Mouse (Mus musculus): ENCODE results near the gene Tfpi2.

The Tfpi2 gene

GRCm38 (mm10) chr6:3988750-3989149 is at the start of gene Tfpi2:
Gene Tfpi2, minus strand, starts transcription at chr6:3988919.
- no peak for DNase-seq (ENCODE audit: low read depth, low spot score)

GRCm38 (mm10) chr6:4030956-4031355 is 42.2 kb upstream of the Tfpi2 start:
- DNase-seq (ENCODE audit: low read depth, low spot score), result no peak

DNA sequence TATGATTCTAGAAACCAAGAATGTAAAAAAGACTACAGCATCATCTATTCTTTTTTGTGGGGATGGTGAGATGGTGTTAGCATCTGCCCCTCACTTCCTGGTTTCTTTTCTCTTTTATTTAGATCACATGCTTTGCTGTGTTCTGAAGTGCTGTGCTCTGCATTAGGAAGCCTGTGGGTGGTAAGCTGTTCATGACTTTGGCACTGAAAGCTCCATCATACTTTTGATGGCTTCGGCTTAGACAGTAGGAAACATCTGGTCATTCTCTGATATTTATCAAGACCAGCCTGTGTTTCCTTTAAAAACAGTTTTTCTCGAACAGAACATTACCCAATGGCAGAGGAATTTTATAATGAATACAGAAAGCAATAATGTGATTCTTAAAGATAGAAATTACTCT is 37.6 kb upstream of the Tfpi2 start:
- no peak for DNase-seq (ENCODE audit: low read depth, low spot score)

DNA sequence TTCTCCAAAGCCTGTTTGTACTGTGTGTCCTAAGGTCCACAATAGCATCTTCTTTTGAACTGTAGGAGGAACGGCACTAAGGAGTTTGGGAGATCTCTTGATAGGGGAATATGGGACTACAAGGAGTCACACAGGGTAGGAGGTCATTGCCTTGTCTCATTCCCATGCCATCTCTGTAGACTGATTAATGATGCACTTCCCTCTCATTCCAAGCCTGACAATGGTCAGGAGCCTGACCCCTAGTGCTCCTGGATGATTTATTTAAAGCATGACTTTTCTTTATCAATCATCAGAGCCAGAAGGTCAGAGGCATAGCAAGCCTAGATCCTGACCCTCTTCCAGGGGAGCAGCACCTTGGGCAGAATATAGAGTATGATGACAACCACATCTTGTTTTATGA is 33.9 kb upstream of the Tfpi2 start:
- DNase-seq (ENCODE audit: low read depth, low spot score), result no peak

DNA sequence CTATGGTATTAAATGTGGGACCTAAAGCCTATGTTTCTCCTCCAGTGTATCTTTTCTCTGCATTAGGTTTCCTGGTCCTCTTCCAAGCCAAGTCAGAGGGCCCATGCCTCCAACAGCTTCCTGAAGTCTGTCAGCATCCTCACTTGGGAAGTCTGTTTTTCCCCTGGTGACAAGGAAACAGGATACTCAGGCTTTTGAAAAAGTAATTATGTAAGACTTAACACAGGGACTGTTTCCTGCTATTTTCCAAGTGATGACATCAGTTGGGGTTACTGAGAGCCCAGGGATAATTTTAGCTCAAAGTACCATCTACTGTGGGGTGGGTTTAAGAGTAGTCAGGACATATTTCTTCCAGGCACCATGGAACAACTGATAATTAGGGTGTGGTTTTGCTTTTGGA is 20.8 kb upstream of the Tfpi2 start:
- DNase-seq (ENCODE audit: low read depth, low spot score), result no peak

GRCm38 (mm10) chr6:4008501-4009040 is 19.9 kb upstream of the Tfpi2 start:
- no peak for DNase-seq (ENCODE audit: low read depth, low spot score)

DNA sequence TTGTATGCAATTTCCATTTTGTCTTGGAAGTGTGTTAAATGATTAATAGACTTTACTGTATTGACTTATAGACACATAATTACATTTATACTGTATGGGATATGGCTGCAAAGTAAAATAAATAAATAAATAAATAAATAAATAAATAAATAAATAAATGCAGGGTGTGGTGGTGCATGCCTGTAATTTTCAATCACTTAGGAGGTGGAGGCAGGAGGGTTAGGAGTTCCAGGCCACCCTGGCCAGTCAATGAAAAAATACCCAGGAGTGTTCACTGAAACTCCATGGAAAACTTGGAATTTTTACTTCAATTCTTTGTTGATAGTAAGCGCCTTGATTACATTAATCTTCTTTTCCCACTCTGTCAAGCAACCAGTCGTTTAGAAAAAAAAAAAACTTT is 16.1 kb upstream of the Tfpi2 start:
- no peak for DNase-seq (ENCODE audit: low read depth, low spot score)

DNA sequence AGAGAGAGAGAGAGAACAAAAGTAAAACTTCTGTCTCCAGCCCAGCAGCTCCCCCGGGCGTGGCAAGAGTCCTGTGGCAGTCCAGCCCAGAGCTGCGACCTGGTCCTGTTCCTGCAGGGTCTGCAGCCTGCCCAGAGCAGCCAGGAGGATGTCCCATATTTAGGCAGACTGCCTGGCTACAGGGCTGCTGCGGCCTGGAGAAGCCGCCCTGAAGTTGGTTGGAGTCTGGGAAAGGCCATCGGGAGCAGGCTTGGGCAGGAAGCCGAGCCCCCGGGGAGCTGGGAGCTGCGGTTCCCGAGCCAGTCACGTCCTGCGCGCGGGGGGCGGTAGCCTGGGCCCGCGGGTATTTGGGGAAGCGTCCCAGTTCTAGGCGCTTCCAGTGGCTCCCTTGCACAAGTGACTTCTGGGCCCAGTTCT is 15.2 kb upstream of the Tfpi2 start, which contains the start of gene Gng11:
Gene Gng11 (plus strand): TSS at position 15 of the 417 bp plus-strand sequence.
- no peak for DNase-seq (ENCODE audit: low read depth, low spot score)

DNA sequence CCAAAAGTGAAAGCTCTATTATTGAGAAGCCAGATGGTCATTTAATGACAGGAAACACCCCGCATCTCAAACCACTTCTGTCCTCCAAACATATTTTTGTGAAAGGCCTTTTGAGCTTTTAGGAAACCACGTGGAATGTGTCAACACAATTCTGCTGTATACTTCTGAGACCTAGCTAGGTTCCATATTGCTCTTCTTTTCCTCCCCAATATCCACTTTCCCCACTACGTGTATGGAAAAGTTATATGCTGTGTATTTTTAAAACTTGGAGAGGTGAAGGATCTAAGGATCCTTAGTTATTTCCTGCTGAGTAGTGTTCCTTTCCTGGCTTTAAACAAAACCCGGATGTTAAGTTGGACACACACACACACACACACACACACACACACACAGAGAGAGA is 14.7 kb upstream of the Tfpi2 start:
- DNase-seq (ENCODE audit: low read depth, low spot score), result no peak

DNA sequence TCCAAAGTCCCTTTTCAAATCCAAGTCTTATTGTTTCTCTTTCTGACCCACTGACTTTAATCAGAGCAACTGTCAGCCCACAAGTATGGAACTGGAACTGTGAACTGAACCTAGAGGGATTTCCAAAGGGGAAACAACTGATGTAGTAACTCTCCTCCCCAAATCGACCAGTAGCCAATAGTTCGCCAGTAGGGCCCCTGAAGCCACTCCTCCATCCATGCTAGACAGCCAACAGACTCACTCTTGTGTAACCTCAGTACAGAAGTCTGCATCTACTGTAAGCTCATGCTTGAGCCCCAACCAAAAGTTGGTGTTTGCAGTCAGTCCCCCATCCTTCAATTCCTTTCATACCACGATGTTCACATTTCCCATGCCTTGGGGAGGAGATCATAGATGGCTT is 12.0 kb upstream of the Tfpi2 start:
- DNase-seq (ENCODE audit: low read depth, low spot score), result no peak

- no peak for DNase-seq (ENCODE audit: low read depth, low spot score)
Observed at GRCm38 (mm10) chr6:3999296-3999695, 10.6 kb upstream of the Tfpi2 start.

DNA sequence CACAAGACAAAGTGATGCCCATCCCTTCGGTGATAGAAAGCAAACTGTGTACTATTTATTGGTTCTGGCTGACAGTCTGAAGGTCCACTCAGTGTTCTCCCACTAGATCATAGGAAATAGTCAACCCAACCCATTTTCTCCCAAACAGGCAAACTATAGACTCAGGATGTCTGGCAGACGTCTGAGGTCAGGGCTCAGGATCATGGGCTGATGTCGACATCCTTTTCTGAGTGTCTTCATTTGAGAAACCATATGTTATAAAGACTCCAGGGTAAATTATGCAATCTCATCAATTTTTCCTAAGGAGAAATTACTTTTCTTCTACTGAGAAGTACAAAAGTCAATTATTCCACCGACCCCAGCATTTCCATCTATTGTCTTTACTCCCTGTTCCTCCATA is 9.4 kb upstream of the Tfpi2 start:
- no peak for DNase-seq (ENCODE audit: low read depth, low spot score)

- no peak for DNase-seq (ENCODE audit: low read depth, low spot score)
Observed at GRCm38 (mm10) chr6:3993492-3993891, 4.8 kb upstream of the Tfpi2 start, which contains the start of gene Gngt1. Gene Gngt1, plus strand, starts transcription at chr6:3993792.

DNA sequence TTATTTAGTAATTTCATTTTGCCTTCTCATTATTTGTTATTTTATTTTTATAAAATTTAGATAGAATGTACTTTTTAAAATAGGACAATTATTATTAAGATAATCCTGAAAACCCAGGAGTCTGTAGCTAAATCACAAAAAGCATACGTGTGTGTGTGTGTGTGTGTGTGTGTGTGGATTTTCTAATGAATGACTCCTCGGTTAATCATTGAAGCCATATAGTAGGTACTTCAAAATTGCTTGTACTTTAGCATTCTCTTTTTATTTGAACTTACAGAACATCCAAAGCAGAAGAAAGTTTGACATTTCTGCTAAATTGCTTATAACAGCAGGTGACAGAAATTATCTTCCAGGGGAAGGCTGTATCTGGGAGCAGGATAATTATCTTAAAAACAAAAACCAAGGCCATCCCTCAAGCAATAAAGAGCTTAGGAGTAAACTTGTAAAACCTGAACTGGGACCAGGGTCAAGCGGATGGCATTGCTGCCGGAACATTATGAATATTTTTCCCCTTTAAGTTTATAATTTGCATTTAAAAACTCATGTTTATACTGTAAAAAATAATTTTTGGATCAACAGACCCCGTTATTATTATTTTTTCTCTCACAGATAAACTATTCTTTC is 5.9 kb downstream of the Tfpi2 start:
- no peak for DNase-seq (ENCODE audit: low read depth, low spot score)

DNA sequence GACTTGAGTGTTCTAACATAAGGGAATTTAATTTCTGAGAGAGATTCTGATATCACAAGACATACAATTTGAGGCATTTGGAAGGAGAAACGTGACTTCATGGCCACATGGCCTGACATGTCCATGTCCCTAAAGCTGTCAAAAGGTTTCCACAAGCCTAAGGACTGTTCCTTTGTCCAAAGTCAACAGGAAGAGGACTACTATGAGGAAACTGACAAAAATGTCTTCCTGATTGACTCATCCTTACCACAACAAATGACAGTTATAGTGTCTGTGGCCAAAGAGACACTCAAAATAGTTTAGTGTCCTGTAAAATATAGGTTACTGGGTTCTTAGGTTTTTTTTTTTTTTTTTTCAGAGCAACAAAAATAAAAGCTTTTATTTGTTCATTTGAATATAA is 15.0 kb downstream of the Tfpi2 start:
- DNase-seq (ENCODE audit: low read depth, low spot score), result no peak

GRCm38 (mm10) chr6:3967676-3968626 is 20.8 kb downstream of the Tfpi2 start:
- no peak for DNase-seq (ENCODE audit: low read depth, low spot score)

DNA sequence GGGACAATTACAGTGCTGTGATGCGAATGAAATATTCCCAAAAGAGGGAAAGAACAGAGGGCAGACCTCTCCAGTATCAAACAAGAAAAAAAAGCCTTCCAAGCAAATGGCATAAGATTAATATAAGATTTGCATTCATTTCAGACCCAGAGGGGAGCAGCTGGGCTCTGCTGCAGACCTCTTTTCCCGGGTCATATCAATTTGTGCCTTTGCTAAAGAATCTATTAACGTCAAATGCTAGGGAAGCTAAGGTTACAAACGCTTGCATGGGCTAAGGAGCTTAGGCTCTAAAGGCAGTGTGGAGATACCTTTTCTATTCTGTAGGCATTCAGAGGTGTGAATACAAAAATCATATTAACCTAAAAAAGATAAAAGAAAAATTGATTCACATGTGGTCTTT is 33.8 kb downstream of the Tfpi2 start:
- no peak for DNase-seq (ENCODE audit: low read depth, low spot score)

DNA sequence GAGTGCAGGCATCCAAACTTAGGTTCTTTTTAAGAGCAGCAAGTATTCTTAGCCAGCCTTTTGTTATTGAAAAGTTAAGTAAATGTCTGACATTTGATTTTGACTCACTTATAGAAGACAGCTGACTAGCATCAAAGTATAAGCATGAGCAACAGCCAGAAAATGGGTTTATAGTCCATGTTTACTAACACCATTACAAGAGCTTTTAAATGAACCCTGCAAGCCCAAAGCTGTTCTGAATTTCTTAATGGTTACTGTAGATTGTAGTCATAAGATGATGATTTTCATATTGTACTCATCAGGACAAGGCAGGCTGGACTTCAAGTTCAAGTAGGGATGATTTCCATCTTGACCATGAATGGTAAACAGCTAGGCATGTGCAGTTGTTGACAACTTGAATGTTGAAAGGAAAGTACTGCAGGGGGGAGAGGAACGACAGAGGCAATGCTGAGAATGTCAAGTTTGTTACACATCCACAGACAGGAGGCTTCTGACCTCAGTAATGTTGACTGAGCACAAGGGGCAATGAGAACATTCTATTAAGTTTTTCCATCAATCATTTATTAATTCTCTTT is 52.5 kb downstream of the Tfpi2 start:
- no peak for DNase-seq (ENCODE audit: low read depth, low spot score)

DNA sequence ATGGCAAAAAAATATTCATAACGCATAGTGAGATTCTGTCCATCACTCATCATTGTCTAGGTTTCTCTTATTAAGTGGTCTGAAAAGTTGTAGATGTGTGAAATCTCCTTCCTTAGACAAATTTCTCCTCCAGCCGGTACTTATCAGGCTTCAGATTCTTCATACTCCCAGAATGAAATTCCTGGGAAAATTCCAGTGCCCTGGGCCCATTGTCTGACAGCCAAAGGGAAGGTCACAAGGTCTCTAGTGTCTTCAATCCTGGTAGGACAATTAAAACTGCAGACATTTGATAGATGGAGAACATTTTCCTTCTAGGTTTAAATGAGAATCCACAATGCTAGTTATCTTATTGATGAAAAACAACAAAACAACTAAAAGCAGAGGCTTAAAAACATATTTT is 53.1 kb downstream of the Tfpi2 start:
- DNase-seq (ENCODE audit: low read depth, low spot score), result no peak

GRCm38 (mm10) chr6:3935048-3935447 is 53.7 kb downstream of the Tfpi2 start:
- no peak for DNase-seq (ENCODE audit: low read depth, low spot score)

- DNase-seq (ENCODE audit: low read depth, low spot score), result no peak
Observed at GRCm38 (mm10) chr6:3926140-3926539, 62.6 kb downstream of the Tfpi2 start.

GRCm38 (mm10) chr6:3922870-3923269 is 65.8 kb downstream of the Tfpi2 start:
- DNase-seq (ENCODE audit: low read depth, low spot score), result no peak

Data from retina, postnatal 7 days (tissue).